21 mouse cellular contexts compared by ENCODE assay signal in the genomic region with DNA sequence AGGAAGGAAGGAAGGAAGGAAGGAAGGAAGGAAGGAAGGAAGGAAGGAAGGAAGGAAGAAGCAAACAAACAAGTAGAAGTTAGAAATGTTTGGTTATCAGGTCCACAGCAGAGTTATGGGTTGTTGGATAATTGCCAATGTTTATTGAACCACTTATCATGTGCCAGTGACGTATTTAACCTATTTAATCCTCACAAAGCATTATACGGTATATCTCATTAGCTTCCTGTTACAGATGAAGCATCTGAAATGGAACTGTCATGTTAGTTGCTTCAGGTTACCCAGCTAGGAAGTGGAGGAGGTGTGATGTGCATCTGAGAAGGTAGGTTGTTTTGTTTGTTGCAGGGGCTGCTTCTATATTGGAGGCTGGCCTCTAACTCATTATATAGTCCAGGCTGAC. TPM values are rescaled to one million over a fixed set of nuclear protein-coding genes. Genes with fewer than 3 reads are reported as not detected.
"Had no signal": no experiment of that assay in that cellular context is flagged by ENCODE, and none has a peak within 500 bp of the region (broad histone marks: within the 10 kb centered on the region; RNA-seq: fewer than 3 reads in every experiment).

No protein-coding gene starts in this region.

- H3K4me1 ChIP-seq: lung, embryonic 15.5 days; midbrain, embryonic 13.5 days; midbrain, embryonic 15.5 days; neural tube, embryonic 12.5 days; stomach, embryonic 15.5 days had no signal

- H3K9ac ChIP-seq: lung, embryonic 15.5 days; midbrain, embryonic 13.5 days; midbrain, embryonic 15.5 days; neural tube, embryonic 12.5 days; stomach, embryonic 15.5 days had no signal

- DNase-seq: lung, adult 2 months; lung, postnatal 14 days; lung, postnatal 36 days; right cerebral cortex, postnatal 14 days; thymus, adult 2 months; thymus, postnatal 25 days; thymus, postnatal 4 days had no signal

- H3K4me3 ChIP-seq: lung, embryonic 15.5 days; midbrain, embryonic 13.5 days; midbrain, embryonic 15.5 days; neural tube, embryonic 12.5 days; stomach, embryonic 15.5 days had no signal

- ATAC-seq: lung, postnatal 0 days; midbrain, embryonic 13.5 days; midbrain, embryonic 15.5 days had no signal

- H3K27ac ChIP-seq: lung, embryonic 15.5 days; macrophage; midbrain, embryonic 13.5 days; midbrain, embryonic 15.5 days; neural tube, embryonic 12.5 days; stomach, embryonic 15.5 days; stomach, postnatal 0 days had no signal

- H3K36me3 ChIP-seq: lung, embryonic 15.5 days; midbrain, embryonic 13.5 days; midbrain, embryonic 15.5 days; neural tube, embryonic 12.5 days; stomach, embryonic 15.5 days had no signal

- H3K4me2 ChIP-seq: lung, embryonic 15.5 days; midbrain, embryonic 11.5 days; midbrain, embryonic 13.5 days; midbrain, embryonic 15.5 days; neural tube, embryonic 12.5 days; stomach, embryonic 15.5 days had no signal

- H3K9me3 ChIP-seq: lung, embryonic 15.5 days; midbrain, embryonic 13.5 days; midbrain, embryonic 15.5 days; neural tube, embryonic 12.5 days; stomach, embryonic 15.5 days had no signal

RNA-seq across cellular contexts. Expression of a gene that starts 4.0 kb away (rescaled TPM):
- total RNA-seq: midbrain, postnatal 0 days had no signal
- polyA plus RNA-seq: macrophage; midbrain, embryonic 11.5 days; midbrain, embryonic 13.5 days; midbrain, embryonic 15.5 days; midbrain, postnatal 0 days; neural tube, embryonic 12.5 days; neural tube, embryonic 14.5 days had no signal

RNA-seq across cellular contexts. Expression of a gene that starts 32.5 kb away (rescaled TPM):
- total RNA-seq: megakaryocyte, adult 5-6 weeks; monocyte, adult 5-6 weeks; neutrophil, adult 5-6 weeks had no signal
